Mouse (Mus musculus) small intestine, adult 2 months (tissue): ENCODE measurements around the gene Dnah1.

Source experiments
- CTCF ChIP-seq: fragments of 200-500 bp; IDR thresholded peaks from 2 replicates; pipeline ENCODE4 v1.5.1; 2012; ENCODE audit warnings: low read depth, mild to moderate bottlenecking, control low read depth, inconsistent platforms, low read length, moderate library complexity, mixed read lengths; ENCODE audit not compliant: insufficient replicate concordance, insufficient read length; ENCODE audit errors: extremely low read depth
- POLR2A ChIP-seq: fragments of 200-500 bp; IDR thresholded peaks from 2 replicates; pipeline ENCODE4 v1.6.1; 2012; ENCODE audit warnings: low read depth, mild to moderate bottlenecking, control low read depth, inconsistent platforms, low read length, moderate library complexity

- no peak for TF ChIP-seq CTCF
- TF ChIP-seq POLR2A, result no peak
Observed at GRCm38 (mm10) chr14:31216846-31217245, 106.8 kb downstream of the Dnah1 start, which contains the start of gene Nisch.
